Mouse (Mus musculus) spleen, postnatal 36 days (tissue): ENCODE results near the gene Gm17018.
A peak's percentile ranks its signal among the peaks of the same experiment; 100 is the strongest.

Experiments
- DNase-seq, 2 experiments: peaks; one replicate each; pipeline ENCODE4 v3.0.0; 2022; ENCODE audit warnings: low spot score in 2 of 2, mixed read lengths in 1 of 2

Gm17018 gene

DNA sequence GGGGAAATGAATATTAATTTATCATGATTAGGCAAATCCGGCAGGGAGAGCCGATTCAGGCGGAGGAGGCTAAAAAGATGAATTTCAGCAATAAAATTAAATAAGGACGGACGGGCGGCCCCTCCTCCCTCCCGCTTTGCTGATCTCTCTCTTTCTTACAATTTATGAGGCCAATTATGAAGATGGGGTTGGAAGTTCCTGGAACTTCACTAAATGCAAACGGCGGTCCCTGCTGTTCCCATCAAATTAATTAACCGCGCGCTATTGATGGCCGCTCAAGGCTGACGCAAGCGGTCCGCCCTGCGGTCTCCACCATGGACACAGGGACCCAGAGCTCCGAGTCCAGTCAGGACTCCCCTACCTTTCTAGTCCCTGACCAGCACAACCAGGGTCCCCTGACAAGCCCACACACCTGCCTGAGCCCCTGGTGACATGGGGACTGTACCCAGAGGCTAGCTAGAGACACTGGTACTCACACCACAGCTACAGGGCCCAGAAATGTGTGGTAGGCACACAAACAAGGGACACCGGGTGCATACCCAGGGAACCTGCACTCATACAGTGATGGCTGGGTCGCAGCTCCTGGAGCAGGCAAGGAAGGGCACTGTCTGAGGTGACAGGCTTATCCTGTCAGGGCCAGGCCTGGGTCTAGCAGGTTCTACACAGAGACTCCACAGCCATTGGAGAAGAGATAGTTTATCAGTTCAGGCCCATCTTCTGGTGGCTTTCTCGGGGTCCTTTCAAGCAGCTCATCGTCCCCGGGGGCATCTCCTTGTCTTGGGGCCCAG, 11.1 kb upstream of the Gm17018 start:
- DNase-seq = no peak

DNA sequence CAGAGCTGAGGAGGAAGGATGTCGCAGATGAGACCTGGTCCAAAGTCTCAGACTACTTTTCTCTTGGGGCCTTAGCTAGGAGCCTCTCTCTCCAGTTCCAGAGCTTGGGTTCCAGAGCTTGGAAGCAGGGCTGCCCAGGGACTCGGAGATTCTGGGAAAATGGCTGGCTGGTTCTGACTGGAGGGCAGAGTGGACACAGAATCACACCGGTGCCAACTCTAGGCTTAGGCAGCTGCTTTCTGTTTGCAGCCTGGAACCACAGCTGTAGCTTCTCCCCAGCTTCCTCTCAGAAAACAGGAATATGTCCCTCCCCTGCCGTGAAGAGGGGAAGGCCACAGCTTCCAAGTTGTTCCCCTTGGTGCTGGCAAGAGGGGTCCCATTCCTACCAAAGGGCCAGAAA, 10.5 kb upstream of the Gm17018 start:
- no peak for DNase-seq

DNA sequence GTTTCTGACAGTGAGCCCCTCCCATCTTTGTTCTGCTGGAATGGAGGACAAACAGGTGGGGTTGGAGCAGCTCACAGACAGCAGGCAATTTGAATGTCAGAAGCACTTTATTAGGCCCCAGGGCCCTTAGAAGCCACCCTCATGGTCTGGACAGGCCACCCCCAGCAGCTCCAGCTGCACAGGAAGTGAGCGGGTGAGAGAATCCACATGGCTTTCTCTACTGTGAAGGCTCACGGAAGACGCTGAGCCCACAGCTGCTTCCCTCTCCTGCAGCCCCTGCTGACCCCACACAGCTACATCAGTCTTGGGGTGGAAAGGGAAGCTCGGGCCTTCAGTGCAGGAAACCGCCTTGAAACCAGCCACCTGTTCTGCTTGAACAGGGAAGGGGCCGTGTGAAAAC, 8.2 kb upstream of the Gm17018 start:
- no peak for DNase-seq

DNA sequence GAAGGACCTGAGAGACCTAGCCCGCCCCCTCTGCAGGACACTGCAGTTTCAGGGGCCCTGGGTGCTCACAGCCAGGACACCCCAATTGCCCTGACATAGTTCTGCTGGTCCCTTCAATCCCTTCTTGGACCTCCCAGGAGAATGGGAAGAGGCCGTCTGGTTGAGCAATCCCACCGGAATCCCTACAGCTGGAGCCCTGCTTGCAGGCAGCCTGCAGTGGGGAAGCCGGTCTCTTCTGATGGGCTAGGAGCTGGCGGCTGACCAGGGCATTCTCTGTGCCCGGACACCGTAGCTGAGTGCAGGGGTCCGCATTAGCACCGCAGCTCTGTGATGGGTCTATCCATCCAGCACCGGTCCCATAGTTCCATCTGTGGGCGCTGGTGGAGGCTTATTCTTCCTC, 6.3 kb upstream of the Gm17018 start:
- DNase-seq = no peak

DNA sequence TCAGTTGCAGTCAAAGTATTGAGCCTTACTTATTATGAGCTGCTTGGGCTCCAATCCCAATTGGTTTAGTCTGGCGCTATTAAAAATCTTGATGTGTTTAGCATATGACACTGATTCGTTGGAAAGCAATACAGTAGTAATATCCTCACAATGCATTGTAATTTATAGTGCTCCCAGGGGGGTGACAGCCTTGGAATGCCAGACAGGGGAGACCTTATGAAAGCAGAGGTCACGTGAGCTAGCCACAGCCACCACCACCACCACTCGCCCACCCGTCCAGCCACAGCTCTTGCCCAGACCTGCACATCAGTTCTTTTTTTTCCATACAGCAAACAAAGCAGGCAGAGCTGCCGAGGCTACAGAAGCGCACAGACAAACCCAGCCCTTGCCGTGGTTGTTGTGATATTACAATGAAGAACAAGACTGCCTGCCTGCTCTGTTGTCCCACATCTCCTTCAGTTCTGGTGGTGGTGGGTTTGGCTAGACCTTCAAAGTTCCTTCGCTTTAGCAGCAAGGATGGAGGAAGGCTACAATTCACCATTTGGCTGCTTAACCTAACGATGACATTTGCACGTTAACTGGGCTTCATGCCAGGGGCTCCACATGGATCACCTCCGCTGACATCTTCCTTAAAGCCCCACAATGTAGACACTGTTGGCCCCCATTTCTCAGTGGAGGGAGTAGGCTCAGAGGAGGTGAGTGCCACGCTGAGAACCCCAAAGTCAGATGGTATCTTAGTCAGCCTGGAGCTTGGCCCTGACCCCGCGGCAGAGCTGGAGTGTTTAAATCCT, 5.7 kb downstream of the Gm17018 start:
- no peak for DNase-seq

DNA sequence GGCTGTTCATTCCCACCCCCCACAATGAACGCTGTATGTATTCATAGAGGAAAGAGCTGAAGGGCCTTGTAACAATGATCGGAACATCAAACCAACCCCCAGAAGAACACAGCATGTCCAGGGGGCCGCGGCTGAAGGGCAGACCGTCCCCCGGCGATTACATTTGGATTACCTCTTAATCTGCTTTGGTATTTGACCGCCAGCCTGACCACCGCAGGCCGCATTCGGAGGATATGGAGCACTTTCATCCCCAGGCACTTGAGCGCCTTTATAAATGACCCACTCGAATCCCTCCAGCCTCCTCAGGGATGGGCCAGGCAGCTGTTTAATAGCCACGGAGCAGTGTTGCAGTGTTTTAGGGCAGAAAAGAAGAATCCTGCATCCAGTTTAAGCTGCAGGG, 7.0 kb downstream of the Gm17018 start:
- no peak for DNase-seq

DNA sequence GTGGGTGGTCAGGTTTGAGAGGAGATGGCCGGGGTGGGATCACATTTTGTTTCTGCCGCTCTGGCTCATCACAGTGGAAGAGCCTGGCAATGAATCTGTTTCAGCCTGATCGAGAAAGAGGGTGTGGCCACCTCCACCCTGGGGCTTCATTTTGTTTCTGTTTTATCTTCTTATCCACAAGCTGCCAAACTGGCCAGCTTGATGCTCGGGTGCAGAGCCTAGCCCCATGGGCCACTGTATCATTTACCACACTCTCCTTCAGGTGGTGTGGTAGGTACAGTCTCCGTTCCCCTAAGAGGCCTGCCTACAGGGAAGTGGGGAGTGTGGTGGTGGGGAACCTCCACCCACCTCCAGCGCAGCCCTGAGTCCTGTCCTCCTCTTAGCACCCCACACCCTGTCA, 12.6 kb downstream of the Gm17018 start:
- no peak for DNase-seq

DNA sequence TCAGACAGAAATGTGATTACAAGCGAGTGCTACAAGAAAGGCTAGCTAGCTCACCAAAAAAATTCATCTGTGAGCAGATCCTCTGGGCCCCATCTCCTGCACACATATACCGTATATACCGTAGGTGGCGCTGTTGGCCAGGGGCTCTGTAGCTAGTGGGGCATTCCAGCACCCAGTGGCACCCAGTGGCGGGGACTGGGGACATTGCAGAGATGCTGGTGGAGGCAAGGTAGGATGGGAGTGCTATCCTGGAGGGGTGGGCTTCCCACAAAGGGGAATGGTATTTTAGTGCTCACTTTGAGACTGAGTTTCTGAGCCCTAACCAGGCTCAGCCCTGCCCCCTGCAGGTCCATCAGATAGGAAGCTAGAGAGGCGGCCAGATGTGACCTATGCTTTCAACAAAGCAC, 13.4 kb downstream of the Gm17018 start:
- DNase-seq = peak; percentile 69 to 77

DNA sequence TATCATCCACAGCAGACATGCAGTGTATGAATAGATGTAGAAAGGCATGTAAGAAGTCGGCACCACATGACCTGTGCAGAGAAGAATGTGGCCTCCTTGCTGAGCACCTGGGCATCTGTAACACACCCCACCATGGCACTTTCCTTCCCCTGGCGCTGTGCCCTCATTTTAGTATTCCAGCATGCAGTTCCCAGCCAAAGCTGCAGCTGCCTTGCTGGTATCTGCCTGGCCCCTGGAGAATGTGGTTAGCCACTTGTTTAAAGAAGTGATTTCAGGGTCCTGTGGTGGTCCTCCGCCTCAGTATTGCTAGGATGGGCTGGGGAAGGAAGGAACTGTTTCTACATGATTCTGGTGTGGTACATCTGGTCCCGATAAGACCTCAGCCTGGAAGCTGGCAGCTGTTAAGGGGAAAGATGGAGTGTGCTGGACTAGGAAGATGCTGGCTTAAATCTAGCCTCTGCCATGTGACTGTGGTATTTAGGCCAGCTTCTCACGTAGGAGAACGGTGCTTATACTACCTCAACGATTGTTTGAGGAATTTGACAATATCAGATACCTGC, 14.0 kb downstream of the Gm17018 start:
- no peak for DNase-seq

DNA sequence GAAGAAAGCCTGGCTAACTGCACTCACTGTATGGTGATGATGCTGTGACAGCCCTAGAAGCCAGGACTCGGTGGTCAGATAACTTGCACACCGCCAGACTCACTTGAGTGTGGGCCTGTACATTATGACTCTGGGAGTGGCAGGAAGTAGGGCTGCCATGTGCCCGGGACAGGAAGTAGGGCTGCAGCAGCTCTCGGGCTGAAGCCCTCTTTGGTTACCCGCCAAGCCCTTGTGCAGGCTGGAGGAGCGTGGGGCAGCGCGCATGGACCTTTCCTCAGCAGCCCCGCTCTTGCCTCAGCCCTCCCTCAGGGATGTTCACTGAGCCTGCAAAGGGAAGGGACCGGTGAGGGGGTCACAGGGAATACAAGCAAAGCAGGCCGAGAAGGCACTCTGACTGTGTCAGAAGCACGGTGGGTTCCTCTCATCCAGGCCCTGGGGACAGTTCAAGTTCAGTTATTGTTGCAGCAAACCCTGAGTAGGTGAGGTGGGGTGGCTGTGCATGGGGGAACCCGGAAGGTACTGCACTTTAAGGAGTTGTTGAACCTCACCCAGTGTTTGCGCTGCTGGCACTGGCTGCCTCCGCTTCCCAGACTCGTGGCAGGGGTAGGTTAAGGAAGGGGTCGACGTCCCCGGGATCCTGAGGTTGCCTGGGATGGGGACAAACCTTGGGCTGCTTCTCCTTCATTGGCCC, 14.7 kb downstream of the Gm17018 start:
- DNase-seq = peak; percentile 65 to 67

DNA sequence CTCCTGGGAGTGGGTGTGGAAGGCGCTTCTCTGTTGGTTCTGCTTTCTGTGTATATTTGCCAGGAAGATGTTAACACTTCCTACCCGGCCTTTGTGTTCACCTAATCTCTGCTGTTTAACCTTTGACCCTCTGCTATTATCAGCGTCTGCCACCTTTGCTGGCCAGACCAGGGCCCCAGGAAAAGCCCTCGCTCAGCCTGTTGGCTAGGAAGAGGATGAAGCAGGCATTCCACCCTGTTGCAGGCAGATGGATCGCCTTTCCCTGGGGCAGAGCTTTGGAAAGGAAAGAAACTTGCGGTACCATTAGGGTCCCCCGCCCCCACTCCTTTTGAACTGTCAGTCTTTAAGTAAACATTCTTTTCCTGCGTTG, 15.2 kb downstream of the Gm17018 start:
- peak in 1 of 2 experiments; percentile 44 for DNase-seq

DNA sequence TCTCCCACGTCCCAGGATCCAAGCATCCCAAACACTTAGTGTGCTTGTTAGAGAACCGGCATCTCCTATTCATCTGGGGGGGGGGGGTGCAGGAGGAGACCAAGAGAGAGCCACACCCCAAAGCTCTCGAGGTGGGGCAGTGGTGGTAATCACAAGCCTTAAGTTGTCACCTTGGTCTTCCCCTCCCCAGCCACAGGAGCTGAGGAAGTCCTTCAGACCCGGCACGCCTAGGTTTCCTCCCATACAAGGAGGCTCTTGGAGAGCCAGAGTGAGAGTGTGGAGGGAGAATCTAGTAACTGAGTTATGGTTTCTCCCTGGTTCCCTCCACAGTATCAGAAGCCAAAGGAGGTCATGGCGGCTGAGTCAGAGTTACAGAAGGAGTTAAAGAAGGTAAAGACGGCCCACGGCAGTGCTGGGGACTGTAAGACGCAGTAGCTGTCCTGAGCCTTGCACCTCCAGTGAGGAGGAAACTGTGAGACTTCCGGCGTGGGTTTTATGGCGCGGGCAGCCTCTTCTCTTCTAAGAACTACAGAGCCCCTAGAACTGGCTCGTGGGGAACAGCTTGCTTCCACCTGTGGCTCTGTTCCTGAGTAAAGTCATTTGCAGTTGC, 16.8 kb downstream of the Gm17018 start:
- peak in 1 of 2 experiments; percentile 28 for DNase-seq

DNA sequence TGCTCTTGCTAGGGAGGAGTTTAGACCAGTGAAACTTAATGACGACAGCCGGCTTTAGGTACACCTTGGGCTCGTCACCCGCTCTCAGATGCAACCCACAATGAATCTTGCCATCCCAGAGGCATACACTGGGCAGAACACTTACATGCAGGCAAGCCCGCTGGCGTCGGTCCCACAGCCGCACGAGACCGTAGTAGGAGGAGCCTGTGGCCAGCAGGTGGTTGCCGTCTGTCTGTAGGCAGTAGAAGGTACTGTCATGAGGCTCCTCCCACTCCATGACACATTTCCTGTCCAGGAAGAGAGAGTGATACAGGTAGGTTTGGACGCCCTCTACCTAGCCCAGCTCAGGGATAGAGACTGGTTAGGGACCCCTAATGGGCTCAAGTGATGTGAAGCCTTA, 18.6 kb downstream of the Gm17018 start:
- no peak for DNase-seq

DNA sequence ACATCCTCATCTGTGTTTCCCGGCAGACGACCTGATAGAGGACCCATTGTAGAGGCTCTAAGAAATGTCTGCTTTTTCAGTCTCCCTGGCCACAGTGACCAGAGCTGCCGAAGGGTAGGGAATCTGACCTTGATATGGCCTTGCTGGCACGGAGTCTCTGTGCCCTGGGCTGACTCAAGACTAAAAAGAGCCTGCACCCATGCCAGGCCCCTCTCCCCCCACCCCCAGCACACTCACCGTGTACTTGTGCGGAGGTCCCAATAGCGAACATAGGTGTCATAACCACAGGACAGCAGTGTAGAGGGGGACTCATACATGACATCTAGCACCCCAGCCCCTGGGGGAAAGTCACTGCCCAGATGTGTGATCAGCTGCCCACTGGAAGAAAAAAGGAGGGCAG, 19.0 kb downstream of the Gm17018 start:
- DNase-seq = no peak

DNA sequence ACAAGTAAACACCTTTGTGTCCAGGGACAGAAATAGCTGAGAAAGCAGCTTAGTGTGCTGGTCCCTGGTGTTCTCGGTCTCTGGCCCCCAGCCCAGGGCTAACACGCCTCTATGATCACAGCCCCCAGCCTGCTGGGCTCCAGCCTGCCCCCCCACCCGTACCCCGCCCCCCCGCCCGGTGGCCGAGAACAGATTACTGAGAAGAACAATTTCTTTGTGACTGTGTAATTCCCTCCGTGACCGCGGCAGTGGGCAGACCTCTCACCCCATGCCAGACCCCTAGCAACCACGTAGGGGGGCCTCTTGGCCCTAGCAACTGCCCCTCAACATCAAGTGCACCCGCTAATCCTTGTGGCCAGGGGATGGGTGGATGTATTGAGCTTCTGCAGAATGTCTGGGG, 19.8 kb downstream of the Gm17018 start:
- no peak for DNase-seq

DNA sequence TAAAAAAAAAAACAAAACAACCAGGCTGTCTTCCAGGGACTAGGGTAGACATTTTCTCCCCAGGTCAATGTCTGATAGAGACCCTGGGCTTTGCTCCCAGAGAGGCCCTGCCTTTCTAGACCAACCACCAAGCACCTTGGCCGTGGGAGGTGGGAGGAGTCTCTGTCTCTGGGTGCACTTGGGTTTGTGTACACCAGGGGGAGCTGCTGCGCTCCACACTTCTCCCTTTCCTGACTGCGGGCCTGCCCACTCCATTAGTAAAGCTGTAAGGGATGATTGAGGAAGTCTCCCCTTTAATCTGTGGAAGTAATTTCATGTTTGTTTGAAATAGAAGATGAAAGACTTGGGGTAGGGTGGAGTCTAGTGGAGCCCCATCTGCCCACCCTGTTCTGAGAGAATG, 20.8 kb downstream of the Gm17018 start:
- DNase-seq = peak; percentile 23

DNA sequence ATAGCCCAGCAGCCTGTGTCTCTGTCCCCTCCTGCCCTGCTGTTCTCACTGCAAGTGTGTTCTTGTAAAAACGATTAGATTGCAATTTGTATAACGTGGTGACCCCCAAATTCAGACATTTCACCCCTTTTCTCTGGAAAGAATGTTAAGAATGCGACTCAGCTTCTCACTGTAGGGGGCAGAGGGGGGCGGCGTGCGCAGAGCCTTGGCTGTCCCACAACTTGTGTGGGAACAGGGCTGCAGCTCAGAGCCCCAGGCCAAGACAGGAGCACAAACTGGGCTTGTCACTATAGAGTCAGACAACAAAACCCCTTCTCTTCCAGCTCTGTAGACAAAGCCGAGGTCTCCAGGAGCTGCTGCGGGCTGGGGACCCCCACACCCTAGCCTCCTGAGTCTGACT, 21.7 kb downstream of the Gm17018 start:
- DNase-seq = no peak

DNA sequence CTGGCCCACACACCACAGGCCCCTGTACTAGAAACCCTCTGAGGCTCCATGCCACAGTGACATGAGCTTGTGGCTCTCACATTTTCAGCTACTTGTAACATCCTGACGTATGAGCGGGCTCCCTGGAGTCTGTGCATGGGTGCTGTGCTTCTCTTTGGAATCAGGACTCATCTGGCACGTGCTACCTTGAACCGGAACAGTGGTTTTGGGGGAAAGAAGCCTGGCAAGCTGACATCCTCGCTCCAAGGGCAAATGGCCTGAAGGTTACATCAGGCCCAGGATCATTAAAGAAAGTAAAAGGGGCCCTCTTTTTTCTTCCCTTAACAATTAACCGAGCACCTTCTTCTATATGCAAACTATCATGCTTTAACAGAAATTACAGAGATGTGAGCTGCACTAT, 22.7 kb downstream of the Gm17018 start:
- no peak for DNase-seq

DNA sequence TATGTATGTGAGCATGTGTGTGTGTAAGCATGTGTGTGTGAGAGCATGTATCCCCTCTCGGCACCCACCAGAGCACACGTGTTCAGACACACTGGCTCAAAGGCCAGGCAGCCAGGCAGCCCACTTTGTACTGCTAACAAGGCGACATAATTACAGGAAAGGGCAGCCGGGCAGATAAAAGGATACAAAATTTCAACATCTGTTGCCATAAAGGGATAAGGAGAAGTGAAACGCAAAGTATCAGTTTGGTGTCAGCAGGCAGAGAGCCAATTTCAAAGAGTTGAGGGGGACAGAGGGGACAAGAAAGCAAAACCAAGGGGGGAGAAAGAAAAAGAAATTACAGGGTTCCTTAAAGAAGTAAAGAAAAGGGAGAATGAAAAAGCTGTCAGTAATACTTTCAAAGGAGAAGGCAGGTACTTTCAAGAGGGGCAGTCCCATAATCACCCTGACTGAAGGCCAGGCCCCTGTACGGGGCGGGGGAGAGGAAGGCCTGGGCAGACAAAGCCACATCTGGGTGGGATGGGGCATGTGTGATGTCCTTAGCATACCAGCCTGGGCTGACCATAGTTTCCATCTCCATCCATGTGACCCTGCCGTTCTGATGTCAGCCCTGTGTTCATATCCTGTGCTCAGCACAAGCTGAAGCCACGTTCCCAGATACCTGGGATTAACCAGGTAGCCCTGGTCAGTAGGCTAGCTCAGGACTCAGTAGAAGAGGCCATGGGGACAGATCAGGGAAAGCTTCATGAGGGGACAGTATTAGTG, 24.6 kb downstream of the Gm17018 start:
- DNase-seq = peak in 1 of 2 experiments; percentile 7

DNA sequence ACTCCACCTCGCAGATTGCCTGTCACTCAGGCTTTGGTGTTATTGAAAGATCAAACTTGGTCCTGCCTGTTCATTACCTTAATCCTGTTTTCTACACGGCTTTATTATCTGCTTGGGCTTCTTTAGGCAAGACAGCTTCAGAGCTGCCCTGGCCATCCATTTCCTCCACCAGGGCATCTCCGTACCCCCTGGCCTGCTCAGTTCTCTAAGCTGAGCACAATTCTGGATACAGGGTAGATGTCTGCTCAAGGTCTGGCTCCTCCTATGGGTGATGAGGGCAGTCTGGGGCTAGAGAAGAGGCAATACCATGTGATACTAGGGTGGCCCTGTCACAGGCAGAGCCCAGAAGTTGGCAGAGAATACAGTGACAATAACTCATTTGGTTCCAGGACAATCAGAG, 26.4 kb downstream of the Gm17018 start:
- no peak for DNase-seq
